Mouse (Mus musculus): ENCODE data around the gene Eddm3b.

Gene Eddm3b

GRCm38 (mm10) chr14:51113916-51114560, at the start of gene Eddm3b:
TSS of gene Eddm3b (plus strand) at chr14:51114426.
- no peak for DNase-seq (ENCODE audit: low spot score)

GRCm38 (mm10) chr14:51068956-51069355, 45.3 kb upstream of the Eddm3b start:
- DNase-seq (ENCODE audit: low spot score), result no peak

- no peak for DNase-seq (ENCODE audit: low spot score)
These were observed 44.6 kb upstream of the Eddm3b start for GRCm38 (mm10) chr14:51069617-51070016.

- no peak for DNase-seq (ENCODE audit: low spot score)
These were observed 39.9 kb upstream of the Eddm3b start, which contains the start of gene Olfr750 for GRCm38 (mm10) chr14:51074335-51074734. TSS of gene Olfr750 (minus strand) at chr14:51074435.

GRCm38 (mm10) chr14:51079180-51079579, 35.0 kb upstream of the Eddm3b start:
- DNase-seq (ENCODE audit: low spot score), result no peak

GRCm38 (mm10) chr14:51081035-51081434, 33.2 kb upstream of the Eddm3b start:
- no peak for DNase-seq (ENCODE audit: low spot score)

- DNase-seq (ENCODE audit: low spot score), result peak; percentile 49
These were observed 31.3 kb upstream of the Eddm3b start for GRCm38 (mm10) chr14:51082599-51083581.

- DNase-seq (ENCODE audit: low spot score), result no peak
These were observed 30.4 kb upstream of the Eddm3b start for GRCm38 (mm10) chr14:51083805-51084204.

- no peak for DNase-seq (ENCODE audit: low spot score)
These were observed 29.1 kb upstream of the Eddm3b start for GRCm38 (mm10) chr14:51085086-51085485.

GRCm38 (mm10) chr14:51085911-51086310, 28.3 kb upstream of the Eddm3b start:
- DNase-seq (ENCODE audit: low spot score), result no peak

GRCm38 (mm10) chr14:51087762-51088161, 26.5 kb upstream of the Eddm3b start:
- DNase-seq (ENCODE audit: low spot score), result no peak

GRCm38 (mm10) chr14:51088166-51088969, 25.9 kb upstream of the Eddm3b start:
- DNase-seq (ENCODE audit: low spot score), result peak; percentile 75

GRCm38 (mm10) chr14:51088970-51089673, 25.1 kb upstream of the Eddm3b start:
- DNase-seq (ENCODE audit: low spot score), result peak; percentile 92

GRCm38 (mm10) chr14:51089674-51090076, 24.6 kb upstream of the Eddm3b start:
- no peak for DNase-seq (ENCODE audit: low spot score)

GRCm38 (mm10) chr14:51090077-51090781, 24.0 kb upstream of the Eddm3b start:
- DNase-seq (ENCODE audit: low spot score), result peak; percentile 77

GRCm38 (mm10) chr14:51090921-51091900, 23.0 kb upstream of the Eddm3b start, which contains the start of the genes Rnase4 and Ang:
TSS of gene Rnase4 (plus strand) at chr14:51091077.
TSS of gene Ang (plus strand) at chr14:51091150.
- DNase-seq (ENCODE audit: low spot score), result peak; percentile 56

- DNase-seq (ENCODE audit: low spot score), result no peak
These were observed 22.1 kb upstream of the Eddm3b start for GRCm38 (mm10) chr14:51092073-51092620.

GRCm38 (mm10) chr14:51093496-51093895, 20.7 kb upstream of the Eddm3b start:
- DNase-seq (ENCODE audit: low spot score), result no peak

All from ovary, postnatal 36 days (tissue).